Mouse (Mus musculus) intestine, embryonic 14.5 days (tissue): ENCODE measurements at regions not wholly inside any gene's neighbourhood (a gene's known extent, or its start where the extent isn't known, plus 50 kb on each side); places are given as distances from the start of the nearest gene placed in this dataset.

Experiments used
- ATAC-seq: fragments of 200-750 bp; cut with Nextera tagmentation; replicated peaks from 2 replicates; pipeline ENCODE4 v1.8.0; 2017; ENCODE audit warnings: low read depth, moderate number of reproducible peaks, moderate TSS enrichment, moderate library complexity; ENCODE audit not compliant: low FRiP score, low TSS enrichment
- DNase-seq: peaks from one replicate; pipeline ENCODE4 v3.0.0-alpha.2; 2018; ENCODE audit warnings: low spot score
- H3K27ac ChIP-seq: fragments of 300-500 bp; sonication (generic); 2 replicates; pipeline ENCODE4 v1.5.1; 2014; ENCODE audit warnings: low read depth, mild to moderate bottlenecking, control low read depth
- H3K27me3 ChIP-seq: fragments of 300-500 bp; sonication (generic); replicated peaks from 2 replicates; pipeline ENCODE4 v1.6.1; 2014; ENCODE audit warnings: low read length, control low read depth; ENCODE audit not compliant: control insufficient read depth, insufficient read depth
- H3K36me3 ChIP-seq: fragments of 300-500 bp; sonication (generic); 2 replicates; pipeline ENCODE4 v1.6.1; 2014; ENCODE audit warnings: low read length, control low read depth; ENCODE audit not compliant: control insufficient read depth, insufficient read depth
- H3K4me1 ChIP-seq: fragments of 300-500 bp; sonication (generic); replicated peaks from 2 replicates; pipeline ENCODE4 v1.6.1; 2014; ENCODE audit warnings: low read length, control low read depth, mixed read lengths; ENCODE audit not compliant: control insufficient read depth, insufficient read depth
- H3K4me2 ChIP-seq: fragments of 300-500 bp; sonication (generic); 2 replicates; pipeline ENCODE4 v1.6.1; 2014; ENCODE audit warnings: low read length
- H3K4me3 ChIP-seq: fragments of 300-500 bp; sonication (generic); 2 replicates; pipeline ENCODE4 v1.5.1; 2014; ENCODE audit warnings: low read depth, low read length, control low read depth, mixed read lengths
- H3K9ac ChIP-seq: fragments of 300-500 bp; sonication (generic); 2 replicates; pipeline ENCODE4 v1.6.1; 2014; ENCODE audit warnings: mild to moderate bottlenecking, low read length
- H3K9me3 ChIP-seq: fragments of 300-500 bp; sonication (generic); 2 replicates; pipeline ENCODE4 v1.6.1; 2016; ENCODE audit warnings: low read length, control low read depth; ENCODE audit not compliant: control insufficient read depth
- WGBS: fragments of 180-500 bp; shearing (Covaris S2); extraction: QIAGEN DNeasy Blood & Tissue Kit; methylation state at CpG from one replicate; pipeline ENCODE4 v1.1.7; 2014; 5-methylcytosine and 5-hydroxymethylcytosine counted together

DNA sequence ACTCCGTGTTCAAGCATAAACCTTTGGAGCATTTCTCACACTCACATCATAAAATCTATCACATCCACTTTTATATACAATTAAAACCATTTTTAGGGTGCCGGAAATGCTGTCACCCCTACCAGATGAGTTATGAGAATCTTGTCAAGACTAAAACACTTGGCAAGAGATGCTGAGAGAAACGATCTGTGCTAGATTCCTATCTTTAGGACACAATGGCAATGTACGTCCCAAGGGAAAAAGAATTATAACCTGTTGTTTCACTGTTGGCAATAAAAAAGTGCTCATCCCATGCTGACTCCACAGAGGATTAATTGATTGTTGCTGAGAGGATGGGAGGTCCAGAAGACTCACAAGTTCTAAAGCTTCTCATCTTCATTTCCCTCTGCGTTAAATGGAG is 389.7 kb upstream of the C030005K15Rik start:
- H3K36me3 ChIP-seq = no peaks in the 10 kb centered on the region
- H3K4me2 ChIP-seq = no peak overlapping the region
- no peak overlapping the region for H3K9ac ChIP-seq
- DNase-seq = no peak
- no peak for ATAC-seq
- H3K4me3 ChIP-seq = no peak overlapping the region
- WGBS = 83% methylated on average over 5 of the region's 5 CpGs
- H3K4me1 ChIP-seq = no peaks in the 10 kb centered on the region
- no peak overlapping the region for H3K27ac ChIP-seq
- no peaks in the 10 kb centered on the region for H3K9me3 ChIP-seq
- no peaks in the 10 kb centered on the region for H3K27me3 ChIP-seq

DNA sequence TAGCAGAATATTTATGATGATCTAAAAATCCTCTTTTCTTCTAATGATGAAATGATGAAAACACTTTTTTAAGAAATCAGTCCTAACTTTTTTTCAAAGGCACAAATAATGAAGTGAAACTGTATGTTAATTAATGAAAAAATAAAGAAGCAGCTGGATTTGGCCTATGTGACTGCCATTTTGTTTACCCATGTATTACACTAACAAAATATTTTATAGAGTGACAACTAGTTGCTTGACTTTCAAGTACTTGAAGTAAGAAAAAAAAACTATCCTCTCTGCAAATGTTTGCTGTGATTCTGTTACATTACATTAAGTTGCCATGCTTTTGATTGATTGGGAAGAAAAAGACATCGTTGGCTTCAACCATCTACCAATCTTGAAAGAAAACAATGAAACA is 399.2 kb upstream of the C030005K15Rik start:
- no peaks in the 10 kb centered on the region for H3K27me3 ChIP-seq
- H3K9ac ChIP-seq = no peak overlapping the region
- DNase-seq (no peak), ATAC-seq (no peak)
- no peaks in the 10 kb centered on the region for H3K4me1 ChIP-seq
- no peak overlapping the region for H3K27ac ChIP-seq
- 70% methylated on average over 1 of the region's 1 CpGs for WGBS
- H3K36me3 ChIP-seq = no peaks in the 10 kb centered on the region
- H3K9me3 ChIP-seq = no peaks in the 10 kb centered on the region
- no peak overlapping the region for H3K4me2 ChIP-seq
- H3K4me3 ChIP-seq = no peak overlapping the region

DNA sequence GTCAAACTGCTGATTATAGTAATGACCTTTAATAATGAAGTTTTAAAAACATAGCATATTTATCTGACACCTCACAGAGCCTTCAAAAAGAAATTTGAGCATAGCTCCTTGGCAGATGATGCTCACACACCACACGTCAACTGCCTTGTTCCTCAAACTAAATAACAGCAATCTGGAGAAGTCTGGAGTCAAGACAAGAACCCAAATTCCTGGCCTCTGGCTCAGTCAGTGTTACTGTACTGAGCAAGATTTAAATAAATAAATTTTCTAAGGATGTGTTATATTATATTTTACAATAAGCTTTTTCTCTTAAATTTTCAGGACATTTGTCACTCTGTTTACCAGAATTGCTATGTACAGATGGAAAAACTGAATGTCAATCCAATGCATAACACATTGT is 408.5 kb upstream of the C030005K15Rik start:
- H3K27ac ChIP-seq = no peak overlapping the region
- no peak overlapping the region for H3K9ac ChIP-seq
- H3K4me1 ChIP-seq = no peaks in the 10 kb centered on the region
- H3K9me3 ChIP-seq = no peaks in the 10 kb centered on the region
- H3K4me2 ChIP-seq = no peak overlapping the region
- ATAC-seq (no peak), DNase-seq (no peak)
- H3K36me3 ChIP-seq = no peaks in the 10 kb centered on the region
- no peaks in the 10 kb centered on the region for H3K27me3 ChIP-seq
- 50% methylated on average over 1 of the region's 1 CpGs for WGBS
- H3K4me3 ChIP-seq = no peak overlapping the region

DNA sequence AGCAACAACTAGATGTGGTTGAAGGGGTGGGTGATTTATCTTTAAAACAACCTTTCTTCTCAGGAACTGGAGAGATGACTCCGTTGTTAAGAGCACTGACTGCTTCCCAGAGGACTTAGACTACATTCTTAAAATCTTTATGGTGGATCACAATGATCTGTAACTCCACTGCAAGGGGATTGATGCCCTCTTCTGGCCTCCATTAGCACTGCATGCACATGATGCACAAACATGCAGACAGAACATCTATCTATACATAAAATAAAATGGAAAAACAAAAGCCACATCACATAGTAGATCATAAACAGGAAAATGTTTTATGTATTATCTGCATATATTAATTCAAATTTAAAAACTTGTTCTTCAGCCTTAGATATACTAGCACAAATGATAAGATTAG is 419.2 kb upstream of the C030005K15Rik start:
- no peak overlapping the region for H3K4me3 ChIP-seq
- 67% methylated on average over 1 of the region's 1 CpGs for WGBS
- no peaks in the 10 kb centered on the region; the same call in 1 of the 2 replicates for H3K4me1 ChIP-seq
- no peaks in the 10 kb centered on the region for H3K27me3 ChIP-seq
- no peaks in the 10 kb centered on the region for H3K9me3 ChIP-seq
- no peak for ATAC-seq
- no peak for DNase-seq
- no peak overlapping the region for H3K9ac ChIP-seq
- no peak overlapping the region for H3K27ac ChIP-seq
- H3K4me2 ChIP-seq = no peak overlapping the region
- no peaks in the 10 kb centered on the region for H3K36me3 ChIP-seq

DNA sequence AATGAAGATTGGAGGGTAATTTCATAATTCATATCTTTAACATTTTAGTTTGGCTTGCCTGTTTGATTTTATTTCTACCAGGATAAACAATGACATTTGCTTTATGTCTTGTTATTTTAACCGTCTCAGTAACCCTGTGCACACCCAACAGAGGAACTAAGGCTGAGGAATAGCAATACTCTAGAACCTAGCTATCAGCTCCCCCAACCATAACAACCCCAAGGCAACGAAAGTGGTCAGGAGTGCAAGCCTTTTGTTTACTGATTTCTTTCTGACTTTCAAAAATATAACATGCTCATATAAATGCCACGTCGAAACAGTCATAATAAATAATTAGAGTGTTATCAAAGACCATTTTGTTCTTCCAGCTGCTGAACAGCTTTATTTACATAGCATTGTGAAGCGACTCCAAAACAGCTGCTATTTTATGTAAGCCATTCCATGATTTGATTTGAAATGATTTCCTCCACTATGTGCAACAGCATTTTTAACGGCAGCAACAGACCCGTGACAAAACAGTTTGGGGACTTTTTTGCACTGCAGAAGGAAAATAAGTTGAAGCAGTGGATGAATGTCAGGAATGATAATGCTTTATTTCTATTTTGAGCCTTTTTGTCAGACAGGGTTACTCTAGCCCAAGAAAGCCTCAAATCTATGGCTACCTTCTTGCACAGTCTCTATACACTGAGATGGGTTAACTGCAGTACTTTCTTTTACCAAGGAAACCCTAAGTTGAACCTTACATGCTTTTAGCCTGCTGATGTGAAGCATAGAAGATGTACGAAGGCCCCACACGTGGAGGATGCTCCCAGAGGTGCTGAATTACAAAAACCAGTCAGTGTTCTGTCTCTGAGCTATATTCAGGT is 420.7 kb upstream of the C030005K15Rik start:
- H3K4me2 ChIP-seq = no peak overlapping the region
- no peak overlapping the region for H3K4me3 ChIP-seq
- ATAC-seq (no peak), DNase-seq (no peak)
- no peaks in the 10 kb centered on the region; the same call in 1 of the 2 replicates for H3K4me1 ChIP-seq
- no peak overlapping the region for H3K9ac ChIP-seq
- no peaks in the 10 kb centered on the region for H3K27me3 ChIP-seq
- H3K36me3 ChIP-seq = no peaks in the 10 kb centered on the region
- H3K27ac ChIP-seq = peak overlapping the region; percentile 59
- no peaks in the 10 kb centered on the region for H3K9me3 ChIP-seq
- 49% methylated on average over 9 of the region's 9 CpGs for WGBS

DNA sequence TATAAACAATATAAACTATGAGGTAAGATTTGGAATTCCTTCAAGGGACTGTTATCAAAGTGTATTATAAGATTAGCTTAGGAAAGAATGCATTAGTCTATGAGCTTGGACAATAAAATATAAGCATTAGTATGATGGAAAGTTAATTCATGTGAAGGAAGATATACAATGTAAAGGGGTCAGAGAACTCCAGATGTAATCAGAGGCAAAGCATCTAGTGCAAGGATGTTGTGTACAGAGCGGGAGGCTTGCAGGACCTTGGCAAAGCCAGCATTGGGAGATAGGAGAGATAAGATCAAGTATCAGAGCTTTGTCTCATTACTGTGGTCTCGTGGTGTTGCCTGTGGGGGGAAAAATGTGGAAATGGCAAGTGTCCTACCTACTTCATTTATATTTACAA is 429.4 kb upstream of the C030005K15Rik start:
- DNase-seq = no peak

DNA sequence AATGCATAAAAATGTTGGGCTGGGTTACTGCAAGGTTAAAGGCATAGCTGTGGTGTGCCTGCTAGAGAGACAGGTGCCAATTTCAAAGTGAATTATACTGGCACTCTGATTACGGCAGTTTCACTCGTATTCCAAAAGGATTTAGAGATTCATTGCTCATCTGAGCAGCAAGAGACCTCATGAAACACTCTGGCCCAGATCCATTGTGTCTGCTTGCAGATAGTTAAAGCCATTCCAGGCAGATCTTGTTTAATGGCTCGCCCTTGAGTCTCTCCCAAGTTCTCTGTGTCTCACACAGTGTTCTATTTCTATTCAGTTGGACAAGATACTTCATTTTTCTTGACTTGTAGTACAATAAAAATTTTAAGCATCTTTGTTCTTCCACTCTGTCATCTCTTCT is 459.1 kb upstream of the C030005K15Rik start:
- DNase-seq = no peak
- H3K9me3 ChIP-seq = no peaks in the 10 kb centered on the region
- no peaks in the 10 kb centered on the region for H3K4me1 ChIP-seq
- no peaks in the 10 kb centered on the region for H3K36me3 ChIP-seq
- WGBS = 68% methylated on average over 3 of the region's 3 CpGs
- H3K9ac ChIP-seq = no peak overlapping the region
- H3K4me2 ChIP-seq = no peak overlapping the region
- no peak overlapping the region for H3K4me3 ChIP-seq
- H3K27me3 ChIP-seq = no peaks in the 10 kb centered on the region
- ATAC-seq = no peak
- no peak overlapping the region for H3K27ac ChIP-seq

More for the DNA sequence above, 429.4 kb upstream of the C030005K15Rik start:
- H3K4me2 ChIP-seq = no peak overlapping the region
- H3K4me1 ChIP-seq = no peaks in the 10 kb centered on the region; the same call in 1 of the 2 replicates
- ATAC-seq = no peak
- no peaks in the 10 kb centered on the region for H3K9me3 ChIP-seq
- no peaks in the 10 kb centered on the region for H3K36me3 ChIP-seq
- no peak overlapping the region for H3K9ac ChIP-seq
- WGBS = 38% methylated on average over 2 of the region's 2 CpGs
- no peak overlapping the region for H3K4me3 ChIP-seq
- no peak overlapping the region for H3K27ac ChIP-seq
- H3K27me3 ChIP-seq = no peaks in the 10 kb centered on the region

DNA sequence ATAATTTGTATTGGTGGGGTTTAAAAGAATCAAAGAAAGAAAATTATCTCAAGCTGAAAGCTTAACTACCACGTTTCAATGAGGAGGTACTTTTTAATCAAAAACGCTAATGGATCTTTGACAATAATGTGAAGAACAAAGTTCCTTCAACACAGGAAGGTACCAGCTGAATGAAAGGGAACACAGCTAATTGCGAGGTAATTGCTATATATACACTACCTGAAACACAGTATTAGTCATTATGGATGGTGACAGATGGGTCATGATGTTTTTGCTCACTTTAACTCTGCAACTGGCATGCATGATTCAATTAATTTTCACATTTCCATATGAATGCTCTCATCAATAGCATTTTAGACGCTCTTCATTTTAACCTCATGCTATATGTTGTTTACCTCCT is 470.3 kb upstream of the C030005K15Rik start:
- Histone ChIP-seq H3K36me3 (no peaks in the 10 kb centered on the region), H3K27me3 (no peaks in the 10 kb centered on the region), H3K4me3 (no peak overlapping the region), H3K9ac (no peak overlapping the region), H3K4me1 (no peaks in the 10 kb centered on the region), H3K27ac (no peak overlapping the region), H3K4me2 (no peak overlapping the region), H3K9me3 (no peaks in the 10 kb centered on the region)
- DNase-seq = no peak
- WGBS = 83% methylated on average over 4 of the region's 4 CpGs
- no peak for ATAC-seq

DNA sequence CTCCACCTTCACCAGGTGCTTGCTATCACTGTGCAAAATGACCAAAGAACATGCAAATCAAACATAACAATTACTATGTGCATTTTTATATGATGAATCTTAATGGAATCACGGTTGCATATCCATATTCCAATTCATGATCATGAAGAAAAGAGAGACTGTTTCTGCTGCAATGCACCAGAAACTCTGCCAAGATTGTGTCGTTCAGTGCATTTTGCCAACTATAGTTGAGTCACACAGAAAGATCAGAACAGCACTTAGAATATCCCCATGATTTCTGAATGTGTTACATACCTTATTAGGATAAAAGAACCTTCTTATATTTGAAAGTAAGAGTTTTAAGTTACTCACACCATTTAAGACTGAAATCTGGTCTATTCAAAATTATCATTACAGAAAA is 483.7 kb upstream of the C030005K15Rik start:
- no peak for ATAC-seq

More for the DNA sequence above, 483.7 kb upstream of the C030005K15Rik start:
- Histone ChIP-seq H3K36me3 (no peaks in the 10 kb centered on the region), H3K27ac (no peak overlapping the region), H3K9me3 (no peaks in the 10 kb centered on the region), H3K27me3 (no peaks in the 10 kb centered on the region), H3K9ac (no peak overlapping the region), H3K4me2 (no peak overlapping the region), H3K4me1 (0 out of 2 replicates have a peak, but pooled peaks cover 2% of the 10 kb centered on the region), H3K4me3 (no peak overlapping the region)
- WGBS = 77% methylated on average over 2 of the region's 2 CpGs
- no peak for DNase-seq
